Mouse (Mus musculus) spleen, adult 2 months (tissue): Measurements from ENCODE around the gene Nr4a3.

ENCODE experiments used
- CTCF ChIP-seq: fragments of 200-500 bp; IDR thresholded peaks from 2 replicates; pipeline ENCODE4 v1.5.1; 2011; ENCODE audit warnings: mild to moderate bottlenecking, inconsistent platforms; ENCODE audit not compliant: insufficient read depth, insufficient read length, insufficient replicate concordance; ENCODE audit errors: extremely low read depth
- POLR2A ChIP-seq: fragments of 200-500 bp; IDR thresholded peaks from 2 replicates; pipeline ENCODE4 v1.6.1; 2011; ENCODE audit warnings: low read depth, low read length, inconsistent platforms

GRCm38 (mm10) chr4:48132721-48133120, 87.8 kb downstream of the Nr4a3 start:
- TF ChIP-seq CTCF (no peak), POLR2A (no peak)
